Mouse (Mus musculus) hindbrain, postnatal 0 days (tissue): ENCODE data around the gene Fgf12. TPM values are rescaled to one million over a fixed set of nuclear protein-coding genes. Genes with fewer than 3 reads are reported as not detected.

Source experiments
- ATAC-seq: fragments of 200-750 bp; cut with Nextera tagmentation; 2 replicates; pipeline ENCODE4 v1.8.0; 2017; ENCODE audit warnings: mild to moderate bottlenecking, moderate TSS enrichment, moderate library complexity
- DNase-seq: peaks from one replicate; pipeline ENCODE4 v3.0.0-alpha.2; 2015; ENCODE audit warnings: low spot score
- H3K27ac ChIP-seq: fragments of 300-500 bp; sonication (generic); 2 replicates; pipeline ENCODE4 v1.5.1; 2014; ENCODE audit warnings: mild to moderate bottlenecking
- H3K27me3 ChIP-seq: fragments of 300-500 bp; sonication (generic); 2 replicates; pipeline ENCODE4 v1.6.1; 2014; ENCODE audit warnings: low read length, mixed read lengths; ENCODE audit not compliant: insufficient read depth
- H3K36me3 ChIP-seq: fragments of 300-500 bp; sonication (generic); 2 replicates; pipeline ENCODE4 v1.6.1; 2014; ENCODE audit warnings: low read length, mixed read lengths; ENCODE audit not compliant: insufficient read depth
- H3K4me1 ChIP-seq: fragments of 300-500 bp; sonication (generic); 2 replicates; pipeline ENCODE4 v1.6.1; 2014; ENCODE audit warnings: antibody characterized with exemption, low read length, mixed read lengths; ENCODE audit not compliant: insufficient read depth
- H3K4me2 ChIP-seq: fragments of 300-500 bp; sonication (generic); 2 replicates; pipeline ENCODE4 v1.6.1; 2014; ENCODE audit warnings: low read depth, mild to moderate bottlenecking, low read length, moderate library complexity, mixed read lengths
- H3K4me3 ChIP-seq: fragments of 300-500 bp; sonication (generic); 2 replicates; pipeline ENCODE4 v1.5.1; 2014; ENCODE audit warnings: low read length
- H3K9ac ChIP-seq: fragments of 300-500 bp; sonication (generic); replicated peaks from 2 replicates; pipeline ENCODE4 v1.6.1; 2014; ENCODE audit warnings: mild to moderate bottlenecking, low read length, moderate library complexity, mixed read lengths
- H3K9me3 ChIP-seq: fragments of 300-500 bp; sonication (generic); 2 replicates; pipeline ENCODE4 v1.6.1; 2016; ENCODE audit warnings: low read length, mixed read lengths
- CTCF ChIP-seq: IDR thresholded peaks from 2 replicates; pipeline ENCODE4 v1.5.1; 2016; ENCODE audit warnings: antibody characterized with exemption, control low read depth, low read depth
- WGBS: fragments of 180-500 bp; shearing (Covaris S2); extraction: QIAGEN DNeasy Blood & Tissue Kit; methylation state at CpG from one replicate; pipeline ENCODE4 v1.1.7; 2014; 5-methylcytosine and 5-hydroxymethylcytosine counted together
- polyA plus RNA-seq: library from polyadenylated mRNA; unstranded; fragments of >200 nt; fragmentation: Nextera tagmentation; extraction: Ambion mirVana; gene quantifications from 2 replicates; pipeline ENCODE4 v1.2.1, GENCODE M21; 2015
- total RNA-seq: library from RNA; depleted of rRNA; stranded (reverse); fragments of >200 nt; gene quantifications from 2 replicates; pipeline ENCODE4 v1.2.3, GENCODE M21; 2014

The Fgf12 gene
- total and polyA plus RNA-seq, 2 experiments from 2014 or later, result 39.8 to 70.4 TPM

DNA sequence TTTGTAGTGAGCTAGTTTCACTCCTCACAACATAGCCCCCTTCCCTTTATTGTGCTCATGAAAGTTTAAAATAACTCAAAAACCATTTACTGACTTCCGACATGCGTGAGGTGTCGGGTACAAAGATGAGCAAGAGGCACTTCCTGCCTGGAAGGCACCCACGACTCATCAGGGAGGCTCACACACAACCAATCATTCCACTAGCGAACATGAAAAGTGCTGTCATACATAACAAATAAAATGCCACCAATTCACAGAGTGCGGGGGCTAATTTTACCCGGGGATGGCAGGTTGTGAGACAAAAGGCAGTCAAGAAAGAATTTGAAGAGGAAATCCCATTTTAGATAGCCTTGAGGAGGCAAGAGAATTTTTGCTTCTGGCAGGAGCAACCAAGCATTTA is 344.6 kb downstream of the Fgf12 start:
- no peaks in the 10 kb centered on the region for H3K36me3 ChIP-seq
- 51% methylated on average over 7 of the region's 7 CpGs for WGBS
- no peak for ATAC-seq
- no peak overlapping the region for H3K4me2 ChIP-seq
- H3K9me3 ChIP-seq, result no peaks in the 10 kb centered on the region
- no peaks in the 10 kb centered on the region; the same call in none of the 2 replicates for H3K4me1 ChIP-seq
- no peak for TF ChIP-seq CTCF
- H3K4me3 ChIP-seq, result no peak overlapping the region
- H3K27ac ChIP-seq, result no peak overlapping the region
- DNase-seq, result no peak
- no peaks in the 10 kb centered on the region for H3K27me3 ChIP-seq
- H3K9ac ChIP-seq, result no peak overlapping the region

DNA sequence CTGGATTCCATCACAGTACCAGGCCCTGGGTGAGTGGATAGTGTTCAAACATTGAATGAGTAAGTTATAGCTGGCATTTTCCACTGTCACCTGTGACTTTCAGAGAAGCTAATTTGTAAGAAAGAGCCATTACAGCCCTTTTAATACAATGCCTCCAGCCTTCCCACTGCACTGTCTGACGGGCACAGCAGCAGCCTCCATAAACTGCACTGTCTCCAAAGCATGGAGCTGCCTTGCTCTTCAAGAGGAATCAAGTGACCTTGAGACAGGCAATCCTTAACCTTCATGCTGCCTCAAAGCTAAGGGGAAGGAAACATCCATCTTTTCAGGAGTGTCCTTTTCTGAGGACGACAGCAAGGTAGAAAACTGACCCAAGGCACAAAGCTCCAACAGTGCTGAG is 345.0 kb downstream of the Fgf12 start:
- Histone ChIP-seq H3K27me3 (no peaks in the 10 kb centered on the region), H3K4me2 (no peak overlapping the region), H3K36me3 (no peaks in the 10 kb centered on the region), H3K4me3 (no peak overlapping the region), H3K27ac (no peak overlapping the region), H3K9ac (no peak overlapping the region), H3K9me3 (no peaks in the 10 kb centered on the region), H3K4me1 (no peaks in the 10 kb centered on the region; the same call in none of the 2 replicates)
- WGBS, result 48% methylated on average over 2 of the region's 2 CpGs
- ATAC-seq (peak; percentile 53; the same call in 1 of the 2 replicates), DNase-seq (no peak)
- TF ChIP-seq CTCF, result no peak

DNA sequence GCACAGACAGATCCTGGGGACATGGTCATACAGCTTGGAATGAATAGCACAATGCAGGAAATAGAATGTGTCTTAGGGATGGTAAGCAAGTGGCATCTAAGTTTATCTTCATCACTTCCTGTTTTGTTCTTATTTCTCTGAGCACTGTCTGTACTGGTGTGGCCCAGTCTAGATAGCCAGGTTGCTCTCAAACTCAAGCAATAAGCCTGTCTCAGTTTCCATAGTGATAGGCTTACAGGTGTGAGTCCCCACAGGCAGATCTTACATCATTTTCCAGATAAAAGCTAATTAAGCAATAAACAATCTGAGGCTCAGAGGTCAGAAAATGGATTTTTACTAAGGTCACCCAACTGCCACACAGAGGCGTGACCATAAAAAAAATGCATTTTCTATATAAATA is 348.7 kb downstream of the Fgf12 start:
- Histone ChIP-seq H3K4me2 (no peak overlapping the region), H3K27me3 (no peaks in the 10 kb centered on the region), H3K9me3 (no peaks in the 10 kb centered on the region), H3K9ac (no peak overlapping the region), H3K27ac (no peak overlapping the region), H3K4me3 (no peak overlapping the region), H3K36me3 (no peaks in the 10 kb centered on the region), H3K4me1 (no peaks in the 10 kb centered on the region; the same call in 1 of the 2 replicates)
- ATAC-seq (no peak), DNase-seq (no peak)
- no peak for TF ChIP-seq CTCF
- WGBS, result 88% methylated on average over 1 of the region's 1 CpGs

DNA sequence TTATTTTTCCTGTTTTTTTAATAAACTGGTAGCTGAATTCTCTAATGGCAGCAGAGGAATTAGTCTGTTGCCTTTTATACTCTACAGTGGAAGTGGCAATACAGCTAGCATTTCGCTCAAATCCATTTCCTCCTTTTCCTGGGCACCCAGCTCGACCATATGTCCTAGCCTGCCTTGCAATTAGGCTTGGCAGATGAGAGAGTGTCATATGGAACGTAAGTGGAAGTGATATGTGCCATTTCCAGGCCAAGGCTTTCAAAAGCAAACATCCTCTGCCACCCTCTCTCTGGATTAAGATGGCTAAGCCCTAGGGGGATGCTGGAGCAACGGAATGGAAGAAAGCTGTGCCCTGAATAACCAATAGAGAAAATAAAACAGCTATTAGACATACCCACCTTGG is 350.2 kb downstream of the Fgf12 start:
- TF ChIP-seq CTCF, result no peak
- Histone ChIP-seq H3K4me2 (no peak overlapping the region), H3K9ac (no peak overlapping the region), H3K27ac (no peak overlapping the region), H3K4me3 (no peak overlapping the region), H3K36me3 (no peaks in the 10 kb centered on the region), H3K4me1 (no peaks in the 10 kb centered on the region), H3K9me3 (no peaks in the 10 kb centered on the region), H3K27me3 (no peaks in the 10 kb centered on the region)
- DNase-seq, result peak; percentile 36
- no peak for ATAC-seq
- 44% methylated on average over 4 of the region's 4 CpGs for WGBS

DNA sequence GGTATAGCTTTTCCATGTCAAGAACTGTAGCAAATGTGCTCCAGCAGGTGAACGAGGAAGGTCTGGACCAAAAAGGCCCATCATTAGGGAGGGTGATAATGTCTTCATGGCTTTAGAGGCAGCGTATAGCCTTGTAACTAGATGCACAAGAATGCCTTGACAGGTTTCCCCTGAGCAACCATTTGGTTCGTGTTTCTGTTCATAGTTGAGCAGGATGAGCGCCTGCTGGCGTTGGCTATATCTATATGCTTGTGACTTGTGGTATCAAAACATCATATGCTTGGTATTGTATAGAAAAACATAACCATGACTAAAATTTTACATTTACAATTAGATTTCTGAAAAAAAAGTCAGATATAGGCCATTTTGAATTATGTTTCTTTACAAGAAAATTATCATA is 361.6 kb downstream of the Fgf12 start:
- Histone ChIP-seq H3K4me2 (no peak overlapping the region), H3K9me3 (no peaks in the 10 kb centered on the region), H3K27me3 (no peaks in the 10 kb centered on the region), H3K4me1 (no peaks in the 10 kb centered on the region), H3K27ac (no peak overlapping the region), H3K9ac (no peak overlapping the region), H3K36me3 (no peaks in the 10 kb centered on the region), H3K4me3 (no peak overlapping the region)
- 84% methylated on average over 5 of the region's 5 CpGs for WGBS
- ATAC-seq, result no peak
- TF ChIP-seq CTCF, result no peak
- DNase-seq, result no peak

DNA sequence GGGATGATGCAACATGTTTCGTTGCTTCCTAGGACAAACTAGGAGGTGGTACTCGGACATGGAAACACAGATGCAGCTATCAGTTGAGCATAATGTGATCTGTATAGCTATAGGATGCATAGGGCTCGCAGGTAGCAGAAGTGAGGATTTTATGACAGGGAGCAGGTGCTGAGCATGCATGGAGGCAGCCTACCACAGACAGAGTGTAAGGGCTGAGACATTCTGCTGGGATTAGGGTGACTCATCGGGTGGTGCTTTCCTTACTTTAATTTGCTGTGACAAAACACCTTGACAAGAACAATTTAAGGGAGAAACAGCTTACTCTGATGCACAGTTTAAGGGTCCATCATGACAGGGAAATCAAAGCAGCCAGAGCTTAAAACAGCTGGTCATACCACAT is 363.8 kb downstream of the Fgf12 start:
- TF ChIP-seq CTCF, result no peak
- Histone ChIP-seq H3K9me3 (no peaks in the 10 kb centered on the region), H3K27ac (no peak overlapping the region), H3K4me1 (no peaks in the 10 kb centered on the region), H3K36me3 (no peaks in the 10 kb centered on the region), H3K9ac (no peak overlapping the region), H3K4me2 (no peak overlapping the region), H3K27me3 (no peaks in the 10 kb centered on the region), H3K4me3 (no peak overlapping the region)
- WGBS, result 91% methylated on average over 4 of the region's 4 CpGs
- DNase-seq (no peak), ATAC-seq (no peak)

DNA sequence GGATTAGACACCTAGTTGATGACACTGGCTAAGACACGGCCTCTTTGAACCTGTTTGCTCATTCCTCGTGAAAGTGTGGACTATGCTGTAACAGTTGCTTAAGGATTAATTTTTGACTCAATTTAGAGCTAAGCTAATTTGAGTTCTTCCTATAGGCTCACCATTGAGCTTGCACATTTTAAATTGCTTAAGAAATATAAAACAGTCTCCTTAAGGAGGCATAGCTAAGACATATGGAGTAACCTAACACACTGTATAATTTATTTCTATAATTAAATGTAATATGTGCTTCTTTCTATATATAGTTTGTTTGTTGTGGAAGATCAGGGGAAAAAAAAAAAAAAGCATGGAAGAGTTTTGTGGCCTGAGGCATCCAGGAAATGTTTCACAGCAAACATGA is 378.1 kb downstream of the Fgf12 start:
- H3K27me3 ChIP-seq, result no peaks in the 10 kb centered on the region
- H3K36me3 ChIP-seq, result no peaks in the 10 kb centered on the region
- H3K4me2 ChIP-seq, result no peak overlapping the region
- 85% methylated on average over 2 of the region's 2 CpGs for WGBS
- no peak for DNase-seq
- no peak for ATAC-seq
- H3K27ac ChIP-seq, result no peak overlapping the region
- no peak for TF ChIP-seq CTCF
- no peaks in the 10 kb centered on the region for H3K9me3 ChIP-seq
- H3K4me1 ChIP-seq, result no peaks in the 10 kb centered on the region
- no peak overlapping the region for H3K9ac ChIP-seq
- no peak overlapping the region for H3K4me3 ChIP-seq
